Mouse (Mus musculus) spleen, adult 2 months (tissue): ENCODE data around the gene Coa3.

Experiments used
- CTCF ChIP-seq: fragments of 200-500 bp; IDR thresholded peaks from 2 replicates; pipeline ENCODE4 v1.5.1; 2011; ENCODE audit warnings: mild to moderate bottlenecking, inconsistent platforms; ENCODE audit not compliant: insufficient read depth, insufficient read length, insufficient replicate concordance; ENCODE audit errors: extremely low read depth
- POLR2A ChIP-seq: fragments of 200-500 bp; IDR thresholded peaks from 2 replicates; pipeline ENCODE4 v1.6.1; 2011; ENCODE audit warnings: low read depth, low read length, inconsistent platforms

- TF ChIP-seq POLR2A (no peak), CTCF (no peak)
These were observed 15.0 kb downstream of the Coa3 start for GRCm38 (mm10) chr11:101263989-101264280.
